Mouse (Mus musculus): ENCODE results near the gene Ldlrad1. TPM values are rescaled to one million over a fixed set of nuclear protein-coding genes. Genes with fewer than 3 reads are reported as not detected.

Ldlrad1 gene
- polyA plus RNA-seq, 1 experiment from 2014 or later, result not detected

GRCm38 (mm10) chr4:107217574-107217973, 8.6 kb downstream of the Ldlrad1 start:
- no peak overlapping the region for H3K4me3 ChIP-seq
- no peaks in the 10 kb centered on the region for H3K36me3 ChIP-seq
- no peaks in the 10 kb centered on the region for H3K4me1 ChIP-seq
- H3K4me2 ChIP-seq (replicated peaks), result no peak overlapping the region
- H3K9me3 ChIP-seq (replicated peaks), result no peaks in the 10 kb centered on the region
- H3K27ac ChIP-seq, result no peak overlapping the region
- ATAC-seq (ENCODE audit: low FRiP score), result 0 out of 2 replicates have a peak, but pooled peaks have one; percentile 22
- H3K9ac ChIP-seq, result no peak overlapping the region
- no peaks in the 10 kb centered on the region for H3K27me3 ChIP-seq
- WGBS, result 84% methylated on average over 9 of the region's 9 CpGs

- Histone ChIP-seq H3K9me3 (replicated peaks) (no peaks in the 10 kb centered on the region), H3K4me1 (no peaks in the 10 kb centered on the region), H3K4me2 (replicated peaks) (no peak overlapping the region), H3K4me3 (no peak overlapping the region), H3K36me3 (no peaks in the 10 kb centered on the region), H3K27me3 (no peaks in the 10 kb centered on the region), H3K9ac (no peak overlapping the region), H3K27ac (no peak overlapping the region)
- 90% methylated on average over 5 of the region's 5 CpGs for WGBS
- ATAC-seq (ENCODE audit: low FRiP score), result no peak
These were observed 12.5 kb downstream of the Ldlrad1 start for GRCm38 (mm10) chr4:107221524-107221923.

DNA sequence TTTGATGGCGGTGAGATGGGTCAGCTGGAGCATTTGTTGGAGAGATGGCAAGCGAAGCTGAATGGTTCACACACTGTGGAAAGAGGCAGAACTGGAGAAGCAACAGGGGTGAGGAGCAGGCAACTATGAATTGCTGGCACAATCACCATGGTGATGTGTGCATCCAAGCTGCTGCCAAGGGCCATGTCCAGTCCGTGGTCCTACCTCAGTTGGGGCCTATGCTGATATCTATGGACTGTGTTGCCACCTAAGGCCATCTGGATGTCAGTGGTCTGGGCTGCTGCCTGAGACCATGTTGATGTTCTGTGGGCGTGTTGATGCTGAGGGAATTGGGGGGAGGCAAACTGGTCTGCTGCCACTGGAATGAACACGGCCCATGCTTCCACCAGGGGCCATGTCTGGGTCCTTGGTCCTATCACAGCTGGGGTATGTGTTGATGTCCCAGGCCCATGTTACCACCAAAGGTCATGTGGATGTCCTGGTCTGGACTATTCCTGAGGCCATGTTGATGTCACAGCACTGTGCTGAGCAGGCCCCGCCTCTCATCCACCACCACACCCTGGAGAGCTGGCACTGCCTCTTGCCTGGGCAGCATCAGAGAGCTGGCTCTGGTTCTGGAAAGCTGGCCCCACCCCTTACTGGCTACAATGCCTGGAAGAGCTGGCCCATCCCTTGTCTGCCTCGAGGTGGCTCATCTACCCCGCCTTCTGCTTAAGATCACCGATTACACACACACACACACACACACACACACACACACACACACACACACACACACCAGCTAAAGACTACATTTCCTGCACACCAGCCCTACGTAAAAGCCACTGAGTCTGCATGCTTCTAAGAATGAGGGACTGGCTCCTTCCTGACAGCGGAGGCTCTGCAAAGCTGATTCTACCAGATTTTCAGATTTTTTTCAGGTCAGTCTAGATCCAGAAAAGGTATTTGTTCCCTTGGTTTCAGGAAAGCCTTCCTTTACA, 14.5 kb downstream of the Ldlrad1 start:
- Histone ChIP-seq H3K4me2 (replicated peaks) (no peak overlapping the region), H3K36me3 (no peaks in the 10 kb centered on the region), H3K27ac (no peak overlapping the region), H3K9me3 (replicated peaks) (no peaks in the 10 kb centered on the region), H3K4me3 (no peak overlapping the region), H3K9ac (no peak overlapping the region), H3K27me3 (no peaks in the 10 kb centered on the region), H3K4me1 (no peaks in the 10 kb centered on the region)
- WGBS, result 81% methylated on average over 11 of the region's 11 CpGs
- no peak for ATAC-seq (ENCODE audit: low FRiP score)

GRCm38 (mm10) chr4:107226313-107226712, 17.3 kb downstream of the Ldlrad1 start:
- Histone ChIP-seq H3K4me3 (no peak overlapping the region), H3K9me3 (replicated peaks) (no peaks in the 10 kb centered on the region), H3K27me3 (no peaks in the 10 kb centered on the region), H3K9ac (no peak overlapping the region), H3K4me2 (replicated peaks) (no peak overlapping the region), H3K4me1 (no peaks in the 10 kb centered on the region), H3K27ac (no peak overlapping the region), H3K36me3 (peaks cover 2% of the 10 kb centered on the region; the same call in 1 of the 2 replicates)
- ATAC-seq (ENCODE audit: low FRiP score), result no peak
- WGBS, result 94% methylated on average over 2 of the region's 2 CpGs

DNA sequence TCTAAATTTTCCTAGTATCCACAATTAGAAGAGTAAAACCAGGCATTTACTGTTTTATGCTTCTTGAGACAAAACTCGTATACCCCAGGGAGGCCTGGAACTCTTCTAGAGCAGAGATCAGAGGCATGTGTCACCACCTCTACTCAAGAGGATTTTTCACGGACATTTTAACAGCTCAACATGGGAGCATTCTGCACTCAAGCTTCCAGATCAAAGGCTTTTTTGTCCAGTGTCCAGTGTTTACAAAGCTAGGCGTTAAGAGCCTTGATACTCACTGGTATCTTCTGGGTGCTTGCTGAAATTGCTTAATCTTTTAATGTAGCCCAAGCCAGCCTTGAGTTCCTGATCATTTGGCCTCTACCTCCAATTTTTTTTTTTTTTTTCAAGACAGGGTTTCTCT, 23.2 kb downstream of the Ldlrad1 start:
- 78% methylated on average over 3 of the region's 3 CpGs for WGBS
- Histone ChIP-seq H3K4me3 (no peak overlapping the region), H3K36me3 (peaks cover 52% of the 10 kb centered on the region)

GRCm38 (mm10) chr4:107238253-107238652, 29.3 kb downstream of the Ldlrad1 start:
- Histone ChIP-seq H3K4me3 (no peak overlapping the region), H3K9me3 (replicated peaks) (no peaks in the 10 kb centered on the region), H3K4me1 (no peaks in the 10 kb centered on the region), H3K9ac (no peak overlapping the region), H3K27me3 (no peaks in the 10 kb centered on the region), H3K36me3 (peaks cover 78% of the 10 kb centered on the region), H3K27ac (no peak overlapping the region), H3K4me2 (replicated peaks) (no peak overlapping the region)
- WGBS, result 92% methylated on average over 2 of the region's 2 CpGs
- no peak for ATAC-seq (ENCODE audit: low FRiP score)

More for the DNA sequence above, 23.2 kb downstream of the Ldlrad1 start:
- Histone ChIP-seq H3K4me2 (replicated peaks) (no peak overlapping the region), H3K9ac (no peak overlapping the region), H3K9me3 (replicated peaks) (no peaks in the 10 kb centered on the region), H3K4me1 (no peaks in the 10 kb centered on the region), H3K27ac (no peak overlapping the region), H3K27me3 (no peaks in the 10 kb centered on the region)
- ATAC-seq (ENCODE audit: low FRiP score), result no peak

DNA sequence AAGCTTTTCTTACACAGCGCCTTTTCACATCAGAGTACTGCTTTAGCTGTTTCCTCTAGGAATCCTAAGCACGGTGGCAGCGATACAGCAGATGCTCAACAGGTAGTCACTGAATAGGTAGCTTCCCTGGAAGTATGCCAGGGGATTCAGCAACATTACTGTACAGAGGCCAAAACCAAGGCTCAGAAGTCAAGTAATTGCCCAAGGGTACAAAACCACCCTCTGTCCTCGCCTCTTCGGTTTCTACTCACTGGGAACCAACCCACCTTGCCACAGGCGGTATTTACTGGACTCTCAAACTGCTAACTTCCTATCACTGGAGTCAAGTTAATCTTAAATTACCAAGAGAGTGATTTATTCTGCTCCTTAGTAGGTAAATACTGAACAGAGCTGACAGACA, 31.2 kb downstream of the Ldlrad1 start:
- H3K9ac ChIP-seq, result no peak overlapping the region
- peaks cover 63% of the 10 kb centered on the region for H3K36me3 ChIP-seq
- no peak overlapping the region for H3K4me3 ChIP-seq
- H3K27me3 ChIP-seq, result no peaks in the 10 kb centered on the region
- WGBS, result 96% methylated on average over 6 of the region's 6 CpGs
- H3K9me3 ChIP-seq (replicated peaks), result no peaks in the 10 kb centered on the region
- ATAC-seq (ENCODE audit: low FRiP score), result no peak
- no peak overlapping the region for H3K4me2 ChIP-seq (replicated peaks)
- no peaks in the 10 kb centered on the region for H3K4me1 ChIP-seq
- H3K27ac ChIP-seq, result no peak overlapping the region

GRCm38 (mm10) chr4:107243365-107244333, 34.7 kb downstream of the Ldlrad1 start:
- ATAC-seq (ENCODE audit: low FRiP score), result no peak
- 82% methylated on average over 6 of the region's 6 CpGs for WGBS
- no peak overlapping the region for H3K4me2 ChIP-seq (replicated peaks)
- no peaks in the 10 kb centered on the region for H3K27me3 ChIP-seq
- H3K36me3 ChIP-seq, result peaks cover 46% of the 10 kb centered on the region
- H3K9ac ChIP-seq, result no peak overlapping the region
- no peaks in the 10 kb centered on the region for H3K4me1 ChIP-seq
- no peaks in the 10 kb centered on the region for H3K9me3 ChIP-seq (replicated peaks)
- H3K4me3 ChIP-seq, result no peak overlapping the region
- no peak overlapping the region for H3K27ac ChIP-seq

DNA sequence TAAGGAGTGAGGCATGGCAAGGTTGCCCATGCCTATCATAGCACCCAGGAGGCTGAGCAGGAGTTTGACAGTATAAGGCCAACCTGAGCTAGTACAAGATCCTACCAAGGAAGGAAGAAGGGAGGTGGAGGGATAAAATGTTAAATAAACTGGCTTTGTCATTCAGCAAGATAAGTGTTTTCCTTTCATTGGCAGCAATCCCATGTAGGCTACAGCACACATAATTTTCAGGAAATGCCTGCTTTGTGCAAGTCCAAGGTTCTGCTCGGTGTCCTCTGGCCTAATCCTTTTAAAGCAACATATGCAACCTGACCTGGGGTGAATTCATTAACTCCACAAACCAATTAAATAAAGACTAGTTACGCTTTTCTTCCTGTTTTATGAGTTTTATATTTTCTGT, 36.4 kb downstream of the Ldlrad1 start:
- Histone ChIP-seq H3K4me2 (replicated peaks) (no peak overlapping the region), H3K9me3 (replicated peaks) (no peaks in the 10 kb centered on the region), H3K27me3 (no peaks in the 10 kb centered on the region), H3K27ac (no peak overlapping the region), H3K4me1 (peaks cover 11% of the 10 kb centered on the region), H3K36me3 (peaks cover 31% of the 10 kb centered on the region), H3K9ac (no peak overlapping the region), H3K4me3 (no peak overlapping the region)
- ATAC-seq (ENCODE audit: low FRiP score), result no peak
- whole genome bisulfite sequencing, result 86% methylated on average over 2 of the region's 2 CpGs

- Histone ChIP-seq H3K9ac (no peak overlapping the region), H3K4me3 (no peak overlapping the region), H3K27ac (no peak overlapping the region), H3K27me3 (no peaks in the 10 kb centered on the region), H3K36me3 (peaks cover 24% of the 10 kb centered on the region), H3K4me1 (peaks cover 11% of the 10 kb centered on the region), H3K4me2 (replicated peaks) (no peak overlapping the region), H3K9me3 (replicated peaks) (no peaks in the 10 kb centered on the region)
- no peak for ATAC-seq (ENCODE audit: low FRiP score)
- 78% methylated on average over 1 of the region's 1 CpGs for WGBS
These were observed 37.1 kb downstream of the Ldlrad1 start for GRCm38 (mm10) chr4:107246040-107246439.

- no peak overlapping the region for H3K4me2 ChIP-seq (replicated peaks)
- no peak overlapping the region for H3K9ac ChIP-seq
- no peak for ATAC-seq (ENCODE audit: low FRiP score)
- peaks cover 14% of the 10 kb centered on the region for H3K4me1 ChIP-seq
- H3K36me3 ChIP-seq, result peaks cover 17% of the 10 kb centered on the region; the same call in 1 of the 2 replicates
- no peaks in the 10 kb centered on the region for H3K9me3 ChIP-seq (replicated peaks)
- no peaks in the 10 kb centered on the region for H3K27me3 ChIP-seq
- H3K4me3 ChIP-seq, result no peak overlapping the region
- 87% methylated on average over 9 of the region's 9 CpGs for WGBS
- H3K27ac ChIP-seq, result no peak overlapping the region
These were observed 38.1 kb downstream of the Ldlrad1 start for GRCm38 (mm10) chr4:107247110-107247509.

GRCm38 (mm10) chr4:107248061-107248460, 39.1 kb downstream of the Ldlrad1 start:
- Histone ChIP-seq H3K27ac (no peak overlapping the region), H3K4me2 (replicated peaks) (no peak overlapping the region), H3K9me3 (replicated peaks) (no peaks in the 10 kb centered on the region), H3K27me3 (no peaks in the 10 kb centered on the region), H3K36me3 (0 out of 2 replicates have a peak, but pooled peaks cover 14% of the 10 kb centered on the region), H3K4me1 (peaks cover 19% of the 10 kb centered on the region), H3K4me3 (no peak overlapping the region), H3K9ac (no peak overlapping the region)
- WGBS, result 92% methylated on average over 3 of the region's 3 CpGs
- ATAC-seq (ENCODE audit: low FRiP score), result no peak
